Mouse (Mus musculus): Measurements from ENCODE around the gene Mfn1.

GRCm38 (mm10) chr3:32599328-32599727, 70.1 kb downstream of the Mfn1 start:
- TF ChIP-seq POLR2A (IDR thresholded peaks at IDR 0.05; ENCODE audit: borderline replicate concordance, insufficient read depth, low read length) (no peak), CTCF (IDR thresholded peaks at IDR 0.05; ENCODE audit: borderline replicate concordance, insufficient read depth, low read depth, low read length) (no peak)

Data from cerebellum, adult 2 months (tissue).